Mouse (Mus musculus) kidney, adult 2 months (tissue): ENCODE measurements at regions not wholly inside any gene's neighbourhood (a gene's known extent, or its start where the extent isn't known, plus 50 kb on each side); places are given as distances from the start of the nearest gene placed in this dataset.

Experiments used
- DNase-seq: peaks from one replicate; pipeline ENCODE4 v3.0.0; 2021
- H3K27ac ChIP-seq: fragments of 200-500 bp; 2 replicates; pipeline ENCODE4 v1.5.1; 2012; ENCODE audit warnings: low read depth, low read length, control low read depth, inconsistent platforms; ENCODE audit not compliant: insufficient read depth
- H3K27me3 ChIP-seq: fragments of 200-500 bp; replicated peaks from 2 replicates; pipeline ENCODE4 v1.6.1; 2012; ENCODE audit warnings: mild to moderate bottlenecking, moderate library complexity, low read length, inconsistent platforms; ENCODE audit not compliant: control insufficient read depth, insufficient read depth
- H3K36me3 ChIP-seq: fragments of 200-500 bp; 2 replicates; pipeline ENCODE4 v1.6.1; 2012; ENCODE audit warnings: mild to moderate bottlenecking, moderate library complexity, low read length, inconsistent platforms; ENCODE audit not compliant: control insufficient read depth, insufficient read depth
- H3K4me1 ChIP-seq: fragments of 200-500 bp; 2 replicates; pipeline ENCODE4 v1.6.1; 2011; ENCODE audit warnings: low read length; ENCODE audit not compliant: control insufficient read depth, insufficient read depth
- H3K4me3 ChIP-seq: fragments of 200-500 bp; 2 replicates; pipeline ENCODE4 v1.5.1; 2011; ENCODE audit warnings: mild to moderate bottlenecking, low read depth, low read length, control low read depth; ENCODE audit not compliant: insufficient read depth
- CTCF ChIP-seq: fragments of 200-500 bp; conservative IDR thresholded peaks from 2 replicates; pipeline ENCODE4 v1.5.1; 2011; ENCODE audit warnings: low read depth, mild to moderate bottlenecking, control low read depth, low read length, moderate library complexity, mixed read lengths; ENCODE audit not compliant: insufficient read depth, insufficient read length
- POLR2A ChIP-seq: fragments of 200-500 bp; IDR thresholded peaks from one replicate; pipeline ENCODE4 v1.6.1; 2011; ENCODE audit warnings: low read depth, low read length, control low read depth
- WGBS: fragments of 180-500 bp; shearing (Covaris S2); methylation state at CpG from one replicate; pipeline ENCODE4 v1.1.7; 2018; 5-methylcytosine and 5-hydroxymethylcytosine counted together

- Histone ChIP-seq H3K27me3 (no peaks in the 10 kb centered on the region), H3K36me3 (no peaks in the 10 kb centered on the region), H3K4me1 (no peaks in the 10 kb centered on the region), H3K27ac (no peak overlapping the region), H3K4me3 (no peak overlapping the region)
- WGBS, result 77% methylated on average over 12 of the region's 12 CpGs
- no peak for DNase-seq
- 0 out of 2 replicates have a peak, but pooled peaks have one; percentile 3 for TF ChIP-seq CTCF
- no peak for TF ChIP-seq POLR2A
These were observed 157.3 kb upstream of the Zfp618 start for GRCm38 (mm10) chr4:62807926-62808552.

- no peak overlapping the region for H3K4me3 ChIP-seq
- H3K36me3 ChIP-seq, result no peaks in the 10 kb centered on the region
- H3K4me1 ChIP-seq, result no peaks in the 10 kb centered on the region
- H3K27ac ChIP-seq, result no peak overlapping the region
- H3K27me3 ChIP-seq, result no peaks in the 10 kb centered on the region
- DNase-seq, result no peak
- WGBS, result 94% methylated on average over 12 of the region's 12 CpGs
- TF ChIP-seq CTCF, result no peak
- TF ChIP-seq POLR2A, result no peak
These were observed 156.8 kb upstream of the Zfp618 start for GRCm38 (mm10) chr4:62808553-62808950.

- WGBS, result 76% methylated on average over 4 of the region's 4 CpGs
- Histone ChIP-seq H3K27ac (no peak overlapping the region), H3K36me3 (no peaks in the 10 kb centered on the region), H3K4me3 (no peak overlapping the region), H3K27me3 (no peaks in the 10 kb centered on the region), H3K4me1 (no peaks in the 10 kb centered on the region)
- DNase-seq, result no peak
- no peak for TF ChIP-seq POLR2A
- no peak for TF ChIP-seq CTCF
These were observed 156.3 kb upstream of the Zfp618 start for GRCm38 (mm10) chr4:62809048-62809447.

GRCm38 (mm10) chr4:62819889-62820288 is 145.5 kb upstream of the Zfp618 start:
- Histone ChIP-seq H3K4me1 (no peaks in the 10 kb centered on the region), H3K4me3 (no peak overlapping the region), H3K27ac (no peak overlapping the region), H3K36me3 (no peaks in the 10 kb centered on the region), H3K27me3 (no peaks in the 10 kb centered on the region)
- TF ChIP-seq CTCF (no peak), POLR2A (no peak)
- 92% methylated on average over 2 of the region's 2 CpGs for whole genome bisulfite sequencing
- DNase-seq, result no peak

- no peaks in the 10 kb centered on the region for H3K4me1 ChIP-seq
- H3K4me3 ChIP-seq, result no peak overlapping the region
- no peak for TF ChIP-seq POLR2A
- no peak for TF ChIP-seq CTCF
- no peak for DNase-seq
- no peak overlapping the region for H3K27ac ChIP-seq
- 19% methylated on average over 2 of the region's 2 CpGs for WGBS
- no peaks in the 10 kb centered on the region for H3K27me3 ChIP-seq
- no peaks in the 10 kb centered on the region for H3K36me3 ChIP-seq
These were observed 144.1 kb upstream of the Zfp618 start for GRCm38 (mm10) chr4:62821288-62821687.

- peak; percentile 32 for TF ChIP-seq CTCF
- TF ChIP-seq POLR2A, result no peak
- H3K4me3 ChIP-seq, result no peak overlapping the region
- WGBS, result 27% methylated on average over 7 of the region's 7 CpGs
These were observed 142.8 kb upstream of the Zfp618 start for GRCm38 (mm10) chr4:62822568-62822967.

GRCm38 (mm10) chr4:62823082-62823481 is 142.3 kb upstream of the Zfp618 start:
- H3K27ac ChIP-seq, result no peak overlapping the region
- no peaks in the 10 kb centered on the region for H3K36me3 ChIP-seq
- H3K4me1 ChIP-seq, result no peaks in the 10 kb centered on the region
- no peak for DNase-seq
- H3K27me3 ChIP-seq, result no peaks in the 10 kb centered on the region
- no peak for TF ChIP-seq POLR2A
- no peak for TF ChIP-seq CTCF
- no peak overlapping the region for H3K4me3 ChIP-seq
- 76% methylated on average over 7 of the region's 7 CpGs for WGBS

More at GRCm38 (mm10) chr4:62822568-62822967, 142.8 kb upstream of the Zfp618 start:
- DNase-seq, result peak; percentile 62
- Histone ChIP-seq H3K27ac (no peak overlapping the region), H3K4me1 (no peaks in the 10 kb centered on the region), H3K36me3 (no peaks in the 10 kb centered on the region), H3K27me3 (no peaks in the 10 kb centered on the region)
